Mouse (Mus musculus) liver, embryonic 12.5 days (tissue): ENCODE data around the gene Vmn1r62. TPM values are rescaled to one million over a fixed set of nuclear protein-coding genes. Genes with fewer than 3 reads are reported as not detected.
"Not testable (repeated sequence)": the region's sequence is repeated elsewhere in the genome, so short reads cannot be mapped to it uniquely, and the experiment has no call there.

Source experiments
- ATAC-seq: fragments of 200-750 bp; cut with Nextera tagmentation; 2 replicates; pipeline ENCODE4 v1.8.0; 2017; ENCODE audit warnings: moderate number of reproducible peaks, mild to moderate bottlenecking, moderate library complexity
- H3K27ac ChIP-seq: fragments of 300-500 bp; sonication (generic); 2 replicates; pipeline ENCODE4 v1.5.1; 2016; ENCODE audit warnings: mild to moderate bottlenecking
- H3K27me3 ChIP-seq: fragments of 300-500 bp; sonication (generic); replicated peaks from 2 replicates; pipeline ENCODE4 v1.6.1; 2016; ENCODE audit warnings: mild to moderate bottlenecking, moderate library complexity
- H3K36me3 ChIP-seq: fragments of 300-500 bp; sonication (generic); 2 replicates; pipeline ENCODE4 v1.6.1; 2016; ENCODE audit warnings: mild to moderate bottlenecking, moderate library complexity
- H3K4me1 ChIP-seq: fragments of 300-500 bp; sonication (generic); 2 replicates; pipeline ENCODE4 v1.6.1; 2016
- H3K4me2 ChIP-seq: fragments of 300-500 bp; sonication (generic); 2 replicates; pipeline ENCODE4 v1.6.1; 2016; ENCODE audit warnings: mild to moderate bottlenecking, moderate library complexity
- H3K4me3 ChIP-seq: fragments of 300-500 bp; sonication (generic); 2 replicates; pipeline ENCODE4 v1.5.1; 2016; ENCODE audit warnings: mild to moderate bottlenecking, moderate library complexity
- H3K9ac ChIP-seq: fragments of 300-500 bp; sonication (generic); 2 replicates; pipeline ENCODE4 v1.6.1; 2016; ENCODE audit warnings: mild to moderate bottlenecking, moderate library complexity
- H3K9me3 ChIP-seq: fragments of 300-500 bp; sonication (generic); replicated peaks from 2 replicates; pipeline ENCODE4 v1.6.1; 2016; ENCODE audit warnings: mild to moderate bottlenecking, moderate library complexity
- WGBS: fragments of 180-500 bp; shearing (Covaris S2); methylation state at CpG from one replicate; pipeline ENCODE4 v1.1.7; 2016; ENCODE audit not compliant: insufficient replicate concordance; 5-methylcytosine and 5-hydroxymethylcytosine counted together
- polyA plus RNA-seq: library from polyadenylated mRNA; unstranded; fragments of >200 nt; fragmentation: Nextera tagmentation; extraction: Ambion mirVana; gene quantifications from 2 replicates; pipeline ENCODE4 v1.2.1, GENCODE M21; 2016

Vmn1r62 gene
- not detected in 2 replicates for polyA plus RNA-seq

DNA sequence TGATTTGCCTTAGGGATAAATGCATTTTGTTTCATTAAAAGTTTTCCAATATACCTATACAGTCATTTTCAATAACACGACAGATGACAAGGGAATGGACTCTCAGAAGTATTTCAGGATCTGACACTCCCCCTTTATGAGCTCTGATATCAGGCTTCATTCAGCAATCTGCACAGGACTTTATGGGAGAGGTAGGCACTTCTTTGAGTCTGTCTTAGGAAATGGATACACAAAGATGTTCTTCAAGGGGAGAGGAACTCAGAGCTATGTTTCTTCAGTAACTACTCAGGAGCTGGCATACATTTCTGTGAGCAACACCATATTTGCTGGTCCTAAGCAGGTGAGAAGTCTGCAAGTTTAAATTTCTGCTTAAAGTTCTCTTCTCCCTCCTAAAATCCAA, at the start of gene Vmn1r62:
Vmn1r62 (plus strand) TSS at position 301 of the 400 bp plus-strand sequence.
- not testable (repeated sequence) for H3K9ac ChIP-seq, H3K36me3 ChIP-seq, H3K4me3 ChIP-seq, H3K27me3 ChIP-seq, H3K4me2 ChIP-seq, H3K27ac ChIP-seq, ATAC-seq, H3K9me3 ChIP-seq, H3K4me1 ChIP-seq
- WGBS = no CpG with 5 or more reads among the region's 1 CpGs

Other genes with a start within 250 kb of the Vmn1r62 start
- not detected in 2 replicates for gene Vmn1r59, start 216.9 kb upstream of the Vmn1r62 start, polyA plus RNA-seq
- not detected in 2 replicates for gene Vmn2r28, start 179.7 kb upstream of the Vmn1r62 start, polyA plus RNA-seq
- not detected in 2 replicates for gene Vmn1r60, start 126.3 kb upstream of the Vmn1r62 start, polyA plus RNA-seq
- not detected in 2 replicates for gene Vmn1r61, start 60.3 kb upstream of the Vmn1r62 start, polyA plus RNA-seq
- gene Vmn1r63, start 131.8 kb downstream of the Vmn1r62 start, polyA plus RNA-seq = not detected in 2 replicates
- gene Vmn1r64, start 210.9 kb downstream of the Vmn1r62 start, polyA plus RNA-seq = not detected in 2 replicates